Mouse (Mus musculus) E14TG2a.4 (cell line): ENCODE measurements around the gene Eif2b5.

Source experiments
- CTCF ChIP-seq: conservative IDR thresholded peaks from 2 replicates; pipeline ENCODE4 v1.5.1; 2014; ENCODE audit warnings: low read length
- POU5F1 ChIP-seq: IDR thresholded peaks from 2 replicates; pipeline ENCODE4 v1.6.1; 2014; ENCODE audit warnings: low read length, borderline replicate concordance

DNA sequence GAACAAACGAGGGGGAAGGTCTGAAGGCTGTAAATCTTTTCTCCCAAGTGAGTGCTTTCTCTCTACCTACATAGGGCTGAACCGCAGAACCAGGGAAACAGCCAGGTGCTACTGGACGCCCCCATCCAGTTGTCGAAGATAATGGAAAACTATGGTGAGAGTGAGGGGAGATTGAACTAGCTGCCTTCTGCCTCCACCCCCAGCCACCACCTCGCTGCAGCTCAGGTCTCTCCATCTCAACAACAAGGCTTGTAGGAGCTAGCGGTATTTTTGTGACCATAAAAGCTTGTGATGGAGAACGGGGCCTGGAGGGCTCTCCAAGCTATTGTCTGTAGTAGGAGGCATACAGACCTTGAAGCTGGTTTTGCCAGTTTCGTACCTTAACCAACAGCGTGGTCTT is 50.5 kb downstream of the Eif2b5 start:
- no peak for TF ChIP-seq CTCF
- no peak for TF ChIP-seq POU5F1
